Mouse (Mus musculus): ENCODE results near the gene Nfkb1. TPM values are rescaled to one million over a fixed set of nuclear protein-coding genes. Genes with fewer than 3 reads are reported as not detected.

Gene Nfkb1
- polyA plus RNA-seq, 1 experiment, result 45.0 TPM

- Histone ChIP-seq H3K4me3 (ENCODE audit: insufficient read depth, poor library complexity, severe bottlenecking) (no peak overlapping the region), H3K27me3 (ENCODE audit: control insufficient read depth, insufficient read depth, insufficient read length) (no peaks in the 10 kb centered on the region), H3K79me3 (ENCODE audit: low read depth) (peaks cover 88% of the 10 kb centered on the region), H3K36me3 (ENCODE audit: control insufficient read depth, insufficient read depth) (peaks cover 11% of the 10 kb centered on the region), H3ac (ENCODE audit: control insufficient read depth, insufficient read length, low read depth) (no peak overlapping the region), H3K79me2 (ENCODE audit: control insufficient read depth, insufficient read depth) (peaks cover 100% of the 10 kb centered on the region)
- no peak for TF ChIP-seq CTCF (IDR thresholded peaks at IDR 0.05; ENCODE audit: control insufficient read depth, insufficient read depth, insufficient read length)
- TF ChIP-seq CEBPB (IDR thresholded peaks at IDR 0.05; ENCODE audit: low read depth), result no peak
- no peak for TF ChIP-seq MYOG (IDR thresholded peaks at IDR 0.05; ENCODE audit: control insufficient read depth, extremely low read depth, insufficient read length)
- no peak for TF ChIP-seq MAX (IDR thresholded peaks at IDR 0.05)
- TF ChIP-seq USF1 (IDR thresholded peaks at IDR 0.05; ENCODE audit: low read depth), result no peak
- no peak for TF ChIP-seq MYOD1 (IDR thresholded peaks at IDR 0.05; ENCODE audit: control insufficient read depth, insufficient read length, low read depth)
- TF ChIP-seq FOSL1 (IDR thresholded peaks at IDR 0.05; ENCODE audit: insufficient read depth, low read length, poor library complexity, severe bottlenecking), result no peak
Measured at GRCm38 (mm10) chr3:135681272-135681783, 10.0 kb downstream of the Nfkb1 start.

- Histone ChIP-seq H3K4me3 (ENCODE audit: insufficient read depth, poor library complexity, severe bottlenecking) (no peak overlapping the region), H3ac (ENCODE audit: control insufficient read depth, insufficient read length, low read depth) (no peak overlapping the region), H3K79me2 (ENCODE audit: control insufficient read depth, insufficient read depth) (peaks cover 100% of the 10 kb centered on the region), H3K27me3 (ENCODE audit: control insufficient read depth, insufficient read depth, insufficient read length) (no peaks in the 10 kb centered on the region), H3K79me3 (ENCODE audit: low read depth) (peaks cover 88% of the 10 kb centered on the region), H3K36me3 (ENCODE audit: control insufficient read depth, insufficient read depth) (peaks cover 10% of the 10 kb centered on the region)
- TF ChIP-seq CTCF (IDR thresholded peaks at IDR 0.05; ENCODE audit: control insufficient read depth, insufficient read depth, insufficient read length), result no peak
- no peak for TF ChIP-seq MAX (IDR thresholded peaks at IDR 0.05)
- TF ChIP-seq CEBPB (IDR thresholded peaks at IDR 0.05; ENCODE audit: low read depth), result no peak
- no peak for TF ChIP-seq FOSL1 (IDR thresholded peaks at IDR 0.05; ENCODE audit: insufficient read depth, low read length, poor library complexity, severe bottlenecking)
- TF ChIP-seq USF1 (IDR thresholded peaks at IDR 0.05; ENCODE audit: low read depth), result no peak
Measured at GRCm38 (mm10) chr3:135680213-135680843, 11.0 kb downstream of the Nfkb1 start.

GRCm38 (mm10) chr3:135677064-135677463, 14.3 kb downstream of the Nfkb1 start:
- H3ac ChIP-seq (ENCODE audit: control insufficient read depth, insufficient read length, low read depth), result no peak overlapping the region
- H3K27me3 ChIP-seq (ENCODE audit: control insufficient read depth, insufficient read depth, insufficient read length), result no peaks in the 10 kb centered on the region
- TF ChIP-seq MYOD1 (IDR thresholded peaks at IDR 0.05; ENCODE audit: control insufficient read depth, insufficient read length, low read depth), result no peak
- TF ChIP-seq CEBPB (IDR thresholded peaks at IDR 0.05; ENCODE audit: low read depth), result no peak
- no peak for TF ChIP-seq FOSL1 (IDR thresholded peaks at IDR 0.05; ENCODE audit: insufficient read depth, low read length, poor library complexity, severe bottlenecking)
- no peak for TF ChIP-seq CTCF (IDR thresholded peaks at IDR 0.05; ENCODE audit: control insufficient read depth, insufficient read depth, insufficient read length)
- TF ChIP-seq USF1 (IDR thresholded peaks at IDR 0.05; ENCODE audit: low read depth), result no peak
- no peak for TF ChIP-seq MYOG (IDR thresholded peaks at IDR 0.05; ENCODE audit: control insufficient read depth, extremely low read depth, insufficient read length)
- TF ChIP-seq MAX (IDR thresholded peaks at IDR 0.05), result no peak
- H3K36me3 ChIP-seq (ENCODE audit: control insufficient read depth, insufficient read depth), result peaks cover 10% of the 10 kb centered on the region
- no peak overlapping the region for H3K4me3 ChIP-seq (ENCODE audit: insufficient read depth, poor library complexity, severe bottlenecking)
- H3K79me2 ChIP-seq (ENCODE audit: control insufficient read depth, insufficient read depth), result peaks cover 100% of the 10 kb centered on the region
- H3K79me3 ChIP-seq (ENCODE audit: low read depth), result peaks cover 86% of the 10 kb centered on the region

GRCm38 (mm10) chr3:135676364-135676763, 15.0 kb downstream of the Nfkb1 start:
- Histone ChIP-seq H3K4me3 (ENCODE audit: insufficient read depth, poor library complexity, severe bottlenecking) (no peak overlapping the region), H3K79me2 (ENCODE audit: control insufficient read depth, insufficient read depth) (peaks cover 100% of the 10 kb centered on the region), H3K79me3 (ENCODE audit: low read depth) (peaks cover 84% of the 10 kb centered on the region), H3K27me3 (ENCODE audit: control insufficient read depth, insufficient read depth, insufficient read length) (no peaks in the 10 kb centered on the region), H3ac (ENCODE audit: control insufficient read depth, insufficient read length, low read depth) (no peak overlapping the region), H3K36me3 (ENCODE audit: control insufficient read depth, insufficient read depth) (peaks cover 10% of the 10 kb centered on the region)
- TF ChIP-seq MYOG (IDR thresholded peaks at IDR 0.05; ENCODE audit: control insufficient read depth, extremely low read depth, insufficient read length), result no peak
- no peak for TF ChIP-seq CTCF (IDR thresholded peaks at IDR 0.05; ENCODE audit: control insufficient read depth, insufficient read depth, insufficient read length)
- TF ChIP-seq CEBPB (IDR thresholded peaks at IDR 0.05; ENCODE audit: low read depth), result no peak
- TF ChIP-seq FOSL1 (IDR thresholded peaks at IDR 0.05; ENCODE audit: insufficient read depth, low read length, poor library complexity, severe bottlenecking), result no peak
- no peak for TF ChIP-seq MYOD1 (IDR thresholded peaks at IDR 0.05; ENCODE audit: control insufficient read depth, insufficient read length, low read depth)
- TF ChIP-seq USF1 (IDR thresholded peaks at IDR 0.05; ENCODE audit: low read depth), result no peak
- TF ChIP-seq MAX (IDR thresholded peaks at IDR 0.05), result no peak

- peaks cover 75% of the 10 kb centered on the region for H3K79me3 ChIP-seq (ENCODE audit: low read depth)
- H3ac ChIP-seq (ENCODE audit: control insufficient read depth, insufficient read length, low read depth), result no peak overlapping the region
- H3K36me3 ChIP-seq (ENCODE audit: control insufficient read depth, insufficient read depth), result peaks cover 10% of the 10 kb centered on the region
- no peaks in the 10 kb centered on the region for H3K27me3 ChIP-seq (ENCODE audit: control insufficient read depth, insufficient read depth, insufficient read length)
- H3K4me3 ChIP-seq (ENCODE audit: insufficient read depth, poor library complexity, severe bottlenecking), result no peak overlapping the region
- no peak for TF ChIP-seq CTCF (IDR thresholded peaks at IDR 0.05; ENCODE audit: control insufficient read depth, insufficient read depth, insufficient read length)
- TF ChIP-seq USF1 (IDR thresholded peaks at IDR 0.05; ENCODE audit: low read depth), result no peak
- no peak for TF ChIP-seq MAX (IDR thresholded peaks at IDR 0.05)
- H3K79me2 ChIP-seq (ENCODE audit: control insufficient read depth, insufficient read depth), result peaks cover 93% of the 10 kb centered on the region
Measured at GRCm38 (mm10) chr3:135675480-135675879, 15.9 kb downstream of the Nfkb1 start.

Data from C2C12 (cell line).